Mouse (Mus musculus) left cerebral cortex, adult 2 months (tissue): ENCODE measurements at regions not wholly inside any gene's neighbourhood (a gene's known extent, or its start where the extent isn't known, plus 50 kb on each side); places are given as distances from the start of the nearest gene placed in this dataset.
A peak's percentile ranks its signal among the peaks of the same experiment; 100 is the strongest.

Source experiments
- DNase-seq, 2 experiments: peaks; one replicate each; pipeline ENCODE4 v3.0.0; 2021 to 2022; ENCODE audit warnings: low spot score in 2 of 2, mixed read lengths in 1 of 2; ENCODE audit errors: extremely low spot score in 1 of 2
- H3K27ac ChIP-seq: fragments of 200-600 bp; 2 replicates; pipeline ENCODE4 v1.8.1; 2022
- H3K4me3 ChIP-seq: fragments of 200-600 bp; 2 replicates; pipeline ENCODE4 v1.8.1; 2022
- CTCF ChIP-seq: fragments of 200-600 bp; IDR thresholded peaks from 2 replicates; pipeline ENCODE4 v1.8.1; 2022; ENCODE audit warnings: antibody characterized with exemption, mild to moderate bottlenecking, moderate library complexity
- intact Hi-C: fragments of 180-260 bp; cut with DNase I; formaldehyde crosslinking; loops from one replicate; pipeline ENCODE4 v1.15.1; 2025

- TF ChIP-seq CTCF = no peak
- intact Hi-C loops = no loop called here
- Histone ChIP-seq H3K27ac (no peak overlapping the region), H3K4me3 (no peak overlapping the region)
- no peak for DNase-seq
Observed at GRCm38 (mm10) chr1:184409986-184410385, 322.4 kb downstream of the Hlx start.

GRCm38 (mm10) chr1:184402985-184403384, 329.4 kb downstream of the Hlx start:
- Histone ChIP-seq H3K27ac (no peak overlapping the region), H3K4me3 (no peak overlapping the region)
- DNase-seq = no peak
- intact Hi-C loops = no loop called here
- no peak for TF ChIP-seq CTCF

GRCm38 (mm10) chr1:184395215-184395614, 337.2 kb downstream of the Hlx start:
- H3K27ac ChIP-seq = no peak overlapping the region
- TF ChIP-seq CTCF = peak; percentile 68
- intact Hi-C loops = loop anchor here (2.0 kb wide), 1 partner anchor 128 kb away; no protein-coding TSS in a partner anchor

GRCm38 (mm10) chr1:184394559-184395194, 337.7 kb downstream of the Hlx start:
- no peak for TF ChIP-seq CTCF
- intact Hi-C loops = loop anchor here (2.0 kb wide), 1 partner anchor 128 kb away; no protein-coding TSS in a partner anchor
- Histone ChIP-seq H3K4me3 (no peak overlapping the region), H3K27ac (no peak overlapping the region)
- DNase-seq = no peak

More at GRCm38 (mm10) chr1:184395215-184395614, 337.2 kb downstream of the Hlx start:
- DNase-seq = peak; percentile 13 to 30
- no peak overlapping the region for H3K4me3 ChIP-seq

GRCm38 (mm10) chr1:184384088-184384823, 348.2 kb downstream of the Hlx start:
- intact Hi-C loops = no loop called here
- no peak for DNase-seq
- no peak for TF ChIP-seq CTCF

GRCm38 (mm10) chr1:184378665-184379064, 344.6 kb upstream of the 1700056E22Rik start:
- no peak overlapping the region for H3K27ac ChIP-seq
- TF ChIP-seq CTCF = no peak; the same call in 1 of the 2 replicates
- H3K4me3 ChIP-seq = no peak overlapping the region
- intact Hi-C loops = no loop called here
- DNase-seq = no peak

More at GRCm38 (mm10) chr1:184384088-184384823, 348.2 kb downstream of the Hlx start:
- Histone ChIP-seq H3K27ac (no peak overlapping the region), H3K4me3 (no peak overlapping the region)

- TF ChIP-seq CTCF = no peak
- intact Hi-C loops = no loop called here
- DNase-seq = no peak
- Histone ChIP-seq H3K27ac (no peak overlapping the region), H3K4me3 (no peak overlapping the region)
Observed at GRCm38 (mm10) chr1:184365026-184365425, 330.9 kb upstream of the 1700056E22Rik start.

GRCm38 (mm10) chr1:184358226-184358568, 324.1 kb upstream of the 1700056E22Rik start:
- Histone ChIP-seq H3K27ac (no peak overlapping the region), H3K4me3 (no peak overlapping the region)
- no peak for TF ChIP-seq CTCF
- intact Hi-C loops = no loop called here
- DNase-seq = no peak

GRCm38 (mm10) chr1:184357474-184358225, 323.5 kb upstream of the 1700056E22Rik start:
- no peak for DNase-seq
- intact Hi-C loops = no loop called here
- Histone ChIP-seq H3K27ac (no peak overlapping the region), H3K4me3 (no peak overlapping the region)
- TF ChIP-seq CTCF = no peak

- H3K4me3 ChIP-seq = no peak overlapping the region
- no peak overlapping the region for H3K27ac ChIP-seq
- no peak for TF ChIP-seq CTCF
- intact Hi-C loops = no loop called here
- no peak for DNase-seq
Observed at GRCm38 (mm10) chr1:184353832-184354449, 319.8 kb upstream of the 1700056E22Rik start.

- intact Hi-C loops = no loop called here
- Histone ChIP-seq H3K4me3 (no peak overlapping the region), H3K27ac (no peak overlapping the region)
- DNase-seq = no peak
- TF ChIP-seq CTCF = no peak
Observed at GRCm38 (mm10) chr1:184351760-184352159, 317.7 kb upstream of the 1700056E22Rik start.

- no peak for DNase-seq
- intact Hi-C loops = no loop called here
Observed at GRCm38 (mm10) chr1:184344829-184345228, 310.7 kb upstream of the 1700056E22Rik start.

More at GRCm38 (mm10) chr1:184344829-184345228, 310.7 kb upstream of the 1700056E22Rik start:
- H3K4me3 ChIP-seq = no peak overlapping the region
- no peak overlapping the region for H3K27ac ChIP-seq
- no peak for TF ChIP-seq CTCF
